Mouse (Mus musculus) midbrain, embryonic 14.5 days (tissue): ENCODE data around the gene Rras2. TPM values are rescaled to one million over a fixed set of nuclear protein-coding genes. Genes with fewer than 3 reads are reported as not detected.

Experiments
- ATAC-seq: fragments of 200-750 bp; cut with Nextera tagmentation; 2 replicates; pipeline ENCODE4 v1.8.0; 2017; ENCODE audit warnings: moderate number of reproducible peaks, moderate library complexity; ENCODE audit not compliant: low FRiP score, low TSS enrichment
- DNase-seq: peaks from one replicate; pipeline ENCODE4 v3.0.0-alpha.2; 2015
- H3K27ac ChIP-seq: fragments of 300-500 bp; sonication (generic); replicated peaks from 2 replicates; pipeline ENCODE4 v1.5.1; 2014; ENCODE audit warnings: mild to moderate bottlenecking, low read depth, low read length, moderate library complexity
- H3K27me3 ChIP-seq: fragments of 300-500 bp; sonication (generic); 2 replicates; pipeline ENCODE4 v1.6.1; 2014; ENCODE audit warnings: low read length, control low read depth, mixed read lengths; ENCODE audit not compliant: control insufficient read depth, insufficient read depth
- H3K36me3 ChIP-seq: fragments of 300-500 bp; sonication (generic); 2 replicates; pipeline ENCODE4 v1.6.1; 2014; ENCODE audit warnings: low read length, control low read depth; ENCODE audit not compliant: control insufficient read depth, insufficient read depth
- H3K4me1 ChIP-seq: fragments of 300-500 bp; sonication (generic); 2 replicates; pipeline ENCODE4 v1.6.1; 2014; ENCODE audit warnings: mild to moderate bottlenecking, antibody characterized with exemption, low read length, control low read depth; ENCODE audit not compliant: control insufficient read depth, insufficient read depth
- H3K4me2 ChIP-seq: fragments of 300-500 bp; sonication (generic); 2 replicates; pipeline ENCODE4 v1.6.1; 2014; ENCODE audit warnings: mild to moderate bottlenecking, low read length, moderate library complexity
- H3K4me3 ChIP-seq: fragments of 300-500 bp; sonication (generic); replicated peaks from 2 replicates; pipeline ENCODE4 v1.5.1; 2014; ENCODE audit warnings: low read depth, low read length
- H3K9ac ChIP-seq: fragments of 300-500 bp; sonication (generic); replicated peaks from 2 replicates; pipeline ENCODE4 v1.6.1; 2014; ENCODE audit warnings: mild to moderate bottlenecking, low read length, moderate library complexity
- H3K9me3 ChIP-seq: fragments of 300-500 bp; sonication (generic); 2 replicates; pipeline ENCODE4 v1.6.1; 2016; ENCODE audit warnings: low read length, control low read depth, mixed read lengths; ENCODE audit not compliant: control insufficient read depth
- WGBS: fragments of 180-500 bp; shearing (Covaris S2); extraction: QIAGEN DNeasy Blood & Tissue Kit; methylation state at CpG from one replicate; pipeline ENCODE4 v1.1.7; 2014; 5-methylcytosine and 5-hydroxymethylcytosine counted together
- polyA plus RNA-seq: library from polyadenylated mRNA; unstranded; fragments of >200 nt; fragmentation: Nextera tagmentation; extraction: Ambion mirVana; gene quantifications from 2 replicates; pipeline ENCODE4 v1.2.1, GENCODE M21; 2014

Rras2 gene
- 18.2 and 23.9 TPM in 2 replicates for polyA plus RNA-seq

DNA sequence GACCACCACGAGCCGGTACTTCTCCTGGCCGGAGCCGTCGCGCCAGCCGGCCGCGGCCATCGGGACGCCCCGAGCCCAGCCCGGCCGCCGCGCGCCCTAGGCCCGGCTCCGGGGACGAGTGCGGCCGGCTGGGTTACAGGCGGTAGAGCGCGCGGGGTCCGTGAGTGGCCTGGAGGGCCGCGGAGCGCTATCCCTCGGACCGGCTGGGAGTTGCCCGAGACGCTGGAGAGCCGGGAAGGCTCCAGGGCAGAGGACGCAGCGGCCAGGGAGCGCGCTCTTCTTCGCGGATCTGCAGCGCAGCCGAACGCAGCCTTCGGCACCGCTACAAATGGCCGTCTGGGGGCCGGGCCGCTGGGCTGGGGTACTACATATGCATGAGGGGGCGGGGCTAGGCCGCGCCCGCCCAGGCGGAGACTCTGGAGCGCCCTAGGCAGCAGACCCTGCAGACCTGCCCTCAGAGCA is at the start of gene Rras2:
Gene Rras2, minus strand, starts transcription at position 338 of the 462 bp plus-strand sequence.
- peak; percentile 99 for ATAC-seq
- WGBS: under 1% methylated on average over 55 of the region's 55 CpGs
- no peaks in the 10 kb centered on the region for H3K27me3 ChIP-seq

DNA sequence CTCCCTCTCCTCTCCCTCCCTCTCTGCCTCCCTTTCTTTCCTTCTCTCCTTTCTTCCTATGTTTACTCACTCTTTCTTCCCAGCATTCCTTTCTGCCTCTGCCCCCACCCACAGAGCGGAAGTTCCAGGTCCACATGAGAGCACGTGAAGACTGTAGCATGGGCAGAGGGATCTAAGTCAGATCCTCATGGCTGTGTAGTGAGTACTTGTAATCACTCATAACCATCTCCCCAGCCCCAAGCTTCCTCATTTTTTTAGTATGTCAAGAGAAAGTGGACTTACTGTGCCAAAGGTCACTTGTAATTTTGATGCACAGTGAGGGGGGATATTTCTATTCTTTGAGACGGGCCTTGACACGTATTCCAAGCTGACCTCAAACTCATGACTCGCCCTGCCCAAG is 45.4 kb upstream of the Rras2 start:
- no peaks in the 10 kb centered on the region for H3K9me3 ChIP-seq
- no peaks in the 10 kb centered on the region for H3K4me1 ChIP-seq
- no peak overlapping the region for H3K9ac ChIP-seq
- DNase-seq: no peak
- 91% methylated on average over 5 of the region's 5 CpGs for WGBS
- H3K4me2 ChIP-seq: no peak overlapping the region
- H3K27ac ChIP-seq: no peak overlapping the region
- ATAC-seq: no peak
- no peaks in the 10 kb centered on the region for H3K36me3 ChIP-seq
- H3K27me3 ChIP-seq: no peaks in the 10 kb centered on the region
- no peak overlapping the region for H3K4me3 ChIP-seq

More for the DNA sequence above, at the start of gene Rras2:
- peak; percentile 95 for DNase-seq
- peak within 1 kb of the TSS; percentile 77 for H3K4me2 ChIP-seq
- peak within 1 kb of the TSS; percentile 87 for H3K27ac ChIP-seq
- H3K36me3 ChIP-seq: no peaks in the 10 kb centered on the region
- H3K9me3 ChIP-seq: no peaks in the 10 kb centered on the region
- peak within 1 kb of the TSS; percentile 82 for H3K9ac ChIP-seq
- peak within 1 kb of the TSS; percentile 80 for H3K4me3 ChIP-seq
- H3K4me1 ChIP-seq: peaks cover 7% of the 10 kb centered on the region

DNA sequence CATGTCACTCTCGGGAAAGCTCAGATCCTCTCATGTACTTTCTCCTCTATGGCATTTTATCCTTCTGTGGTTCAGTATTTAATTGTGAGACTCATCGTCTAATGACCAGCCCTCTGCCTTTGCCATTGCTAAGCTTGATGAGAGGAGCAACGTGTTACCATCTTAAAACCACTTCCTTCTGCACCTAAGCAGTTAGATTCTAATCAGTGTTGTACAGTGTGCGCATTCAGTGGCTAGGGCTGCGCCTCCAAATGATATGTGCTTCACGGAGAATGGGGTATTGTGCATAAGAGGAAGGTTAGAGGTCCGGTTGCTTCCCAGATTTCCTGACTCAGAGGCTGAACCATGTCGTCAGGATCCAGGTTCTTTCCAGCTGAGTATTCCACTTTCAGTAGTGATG is 43.5 kb upstream of the Rras2 start:
- Histone ChIP-seq H3K4me2 (no peak overlapping the region), H3K9me3 (no peaks in the 10 kb centered on the region), H3K4me3 (no peak overlapping the region), H3K4me1 (no peaks in the 10 kb centered on the region), H3K9ac (no peak overlapping the region), H3K36me3 (no peaks in the 10 kb centered on the region), H3K27ac (no peak overlapping the region), H3K27me3 (no peaks in the 10 kb centered on the region)
- 84% methylated on average over 8 of the region's 8 CpGs for WGBS
- DNase-seq (no peak), ATAC-seq (no peak)

DNA sequence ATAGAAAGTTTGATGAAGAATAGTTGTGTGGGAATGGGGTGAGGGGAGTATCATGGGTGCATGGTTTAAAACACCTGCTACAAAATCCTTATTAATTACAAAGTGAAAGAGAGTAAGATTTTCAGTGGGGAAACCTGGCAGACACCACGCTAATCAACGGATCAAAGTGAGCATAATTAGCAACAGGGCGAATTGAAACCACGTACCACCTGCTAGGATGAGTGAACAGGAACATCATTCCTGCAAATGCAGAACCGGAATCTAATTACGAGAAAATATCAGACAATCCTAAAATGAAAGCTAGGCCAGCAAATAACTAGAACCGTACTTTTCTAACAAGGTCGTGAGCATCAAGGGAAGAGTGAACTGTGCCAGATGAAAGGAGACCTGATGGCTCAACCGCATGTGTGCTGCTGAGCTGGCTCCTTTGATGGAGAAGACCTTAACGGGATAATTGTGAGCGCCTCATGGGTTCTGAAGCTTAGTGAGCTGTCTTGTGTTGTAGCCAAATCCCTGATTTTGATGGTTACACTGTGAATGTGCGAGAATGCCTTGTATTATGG is 40.2 kb upstream of the Rras2 start:
- DNase-seq: peak; percentile 35

DNA sequence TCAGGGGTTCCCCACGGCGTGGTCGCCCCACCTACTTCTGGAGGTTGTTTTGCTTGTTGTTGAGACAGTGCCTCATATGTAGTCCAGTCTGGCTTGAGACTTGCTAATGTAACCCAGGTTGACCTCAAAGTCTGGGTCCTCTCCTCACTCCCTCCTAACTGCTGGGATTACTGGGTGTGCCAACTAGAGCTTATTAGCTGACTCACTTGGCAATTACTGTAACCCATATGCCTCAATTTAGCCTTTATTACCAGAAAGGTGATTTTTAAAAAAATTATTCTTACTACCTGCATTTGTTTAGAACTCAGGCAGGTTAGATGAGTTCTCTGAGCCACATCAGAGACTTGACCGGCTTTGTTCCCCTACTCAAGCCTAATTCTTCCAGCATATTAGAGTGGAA is 38.8 kb upstream of the Rras2 start:
- ATAC-seq (no peak), DNase-seq (no peak)
- H3K27ac ChIP-seq: no peak overlapping the region
- 95% methylated on average over 4 of the region's 4 CpGs for WGBS
- H3K4me1 ChIP-seq: peaks cover 3% of the 10 kb centered on the region; the same call in 1 of the 2 replicates
- H3K4me3 ChIP-seq: no peak overlapping the region
- no peaks in the 10 kb centered on the region for H3K27me3 ChIP-seq
- no peak overlapping the region for H3K9ac ChIP-seq
- no peaks in the 10 kb centered on the region for H3K9me3 ChIP-seq
- no peaks in the 10 kb centered on the region for H3K36me3 ChIP-seq
- no peak overlapping the region for H3K4me2 ChIP-seq

More for the DNA sequence above, 40.2 kb upstream of the Rras2 start:
- Histone ChIP-seq H3K27ac (no peak overlapping the region), H3K9ac (no peak overlapping the region), H3K4me3 (no peak overlapping the region), H3K4me2 (no peak overlapping the region), H3K27me3 (no peaks in the 10 kb centered on the region), H3K4me1 (no peaks in the 10 kb centered on the region), H3K9me3 (no peaks in the 10 kb centered on the region), H3K36me3 (no peaks in the 10 kb centered on the region)
- no peak for ATAC-seq
- 77% methylated on average over 12 of the region's 12 CpGs for WGBS

DNA sequence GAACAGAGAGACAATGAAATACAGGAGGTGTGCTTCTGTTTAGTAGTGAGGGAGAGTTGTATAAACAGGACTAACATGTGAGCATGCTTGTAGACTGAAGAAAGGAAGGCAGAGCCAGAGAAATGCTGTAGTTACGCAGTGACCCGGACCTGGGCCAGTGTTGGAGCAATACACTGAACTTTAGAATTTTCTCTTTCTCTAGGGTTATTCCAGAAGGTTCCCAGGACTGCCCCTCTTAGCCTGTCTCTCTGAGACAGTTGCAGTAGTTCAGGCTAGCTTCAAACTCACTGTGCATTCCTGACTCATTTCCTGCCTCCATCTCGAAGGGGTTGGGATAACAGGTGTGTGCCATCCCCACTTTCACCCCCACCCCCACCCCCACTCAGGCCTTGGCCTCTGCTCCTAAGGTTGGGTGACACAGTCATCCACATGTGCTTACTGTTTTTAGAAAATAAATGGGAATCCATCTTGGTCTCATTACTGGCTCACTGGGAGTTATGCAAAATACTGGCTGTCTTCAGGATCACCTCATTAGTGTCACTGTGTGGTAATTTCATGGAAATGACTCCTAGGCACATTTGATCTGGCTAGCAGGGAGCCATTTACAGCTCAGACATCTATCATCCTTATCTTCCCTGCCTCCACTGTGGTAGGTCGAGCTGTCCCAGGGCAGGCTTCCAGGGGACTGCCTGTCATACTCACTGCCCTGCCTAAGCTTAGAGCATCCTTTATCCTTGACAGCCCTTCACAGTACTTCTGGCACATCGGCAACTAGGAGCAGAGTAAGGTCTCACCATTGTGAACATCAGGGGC is 37.7 kb upstream of the Rras2 start:
- Histone ChIP-seq H3K4me2 (no peak overlapping the region), H3K9ac (no peak overlapping the region), H3K4me3 (no peak overlapping the region), H3K36me3 (no peaks in the 10 kb centered on the region), H3K27me3 (no peaks in the 10 kb centered on the region), H3K27ac (no peak overlapping the region), H3K9me3 (no peaks in the 10 kb centered on the region), H3K4me1 (peaks cover 4% of the 10 kb centered on the region; the same call in 1 of the 2 replicates)
- DNase-seq (peak; percentile 28), ATAC-seq (peak; percentile 40; the same call in 1 of the 2 replicates)
- 74% methylated on average over 5 of the region's 5 CpGs for WGBS

DNA sequence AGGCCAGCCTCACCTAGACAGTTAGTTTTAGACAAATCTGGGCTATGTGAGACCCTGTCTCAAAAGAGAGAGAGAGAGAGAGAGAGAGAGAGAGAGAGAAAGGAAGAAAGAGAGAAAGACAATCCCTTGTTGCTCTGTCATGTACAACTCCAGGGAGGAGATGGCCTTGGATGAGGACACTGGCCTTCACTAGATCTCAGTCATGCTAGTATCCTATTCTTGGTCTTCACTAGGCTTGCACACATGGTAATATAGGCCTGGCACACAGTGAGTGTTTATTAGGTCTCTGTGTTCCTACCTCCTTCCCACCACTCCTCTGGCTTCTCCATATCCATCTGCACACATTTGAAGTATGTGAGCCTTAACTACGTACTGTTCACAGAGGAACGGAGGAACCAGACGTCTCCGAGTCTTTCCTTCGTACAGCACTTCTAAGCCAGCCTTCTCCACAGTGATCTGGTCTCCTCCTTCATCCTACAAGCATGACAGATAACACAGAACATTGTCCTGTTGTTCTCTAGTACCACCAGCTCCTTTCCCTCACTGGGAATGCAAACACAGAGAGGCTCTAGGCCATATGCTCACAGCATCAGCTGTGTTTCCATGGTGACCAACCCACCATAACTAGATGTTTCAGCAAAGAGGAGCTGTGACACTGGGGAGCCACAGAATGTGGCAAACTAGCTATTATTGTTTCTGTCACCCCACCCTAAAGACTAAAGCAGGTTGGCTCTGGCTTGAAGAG is 33.6 kb upstream of the Rras2 start:
- Histone ChIP-seq H3K4me3 (no peak overlapping the region), H3K4me1 (peaks cover 4% of the 10 kb centered on the region; the same call in 1 of the 2 replicates), H3K4me2 (no peak overlapping the region), H3K27ac (no peak overlapping the region), H3K27me3 (no peaks in the 10 kb centered on the region), H3K36me3 (no peaks in the 10 kb centered on the region), H3K9ac (no peak overlapping the region), H3K9me3 (no peaks in the 10 kb centered on the region)
- peak; percentile 67 for DNase-seq
- ATAC-seq: no peak; the same call in 1 of the 2 replicates
- WGBS: 91% methylated on average over 5 of the region's 5 CpGs

DNA sequence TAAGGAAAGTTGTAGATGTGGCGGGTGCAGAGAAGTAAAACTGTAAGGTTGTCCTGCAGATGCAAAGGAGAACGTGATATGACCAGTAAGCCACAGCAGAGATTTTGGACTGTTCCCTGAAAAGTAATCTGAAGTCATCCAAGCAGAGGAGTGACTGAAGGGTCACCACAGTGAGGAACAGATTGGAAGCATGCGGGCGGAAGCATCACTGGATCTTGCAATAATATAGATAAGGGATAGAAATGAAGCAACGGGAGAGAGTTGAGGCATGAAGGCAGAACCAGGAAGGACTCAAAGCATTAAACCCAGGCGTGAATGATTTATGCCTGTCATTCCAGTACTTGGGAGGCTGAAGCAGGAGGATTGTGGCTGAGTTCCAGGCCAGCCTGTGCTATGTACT is 32.0 kb upstream of the Rras2 start:
- no peak for ATAC-seq
- H3K27me3 ChIP-seq: no peaks in the 10 kb centered on the region
- H3K36me3 ChIP-seq: no peaks in the 10 kb centered on the region
- H3K9me3 ChIP-seq: no peaks in the 10 kb centered on the region
- no peak for DNase-seq
- H3K4me3 ChIP-seq: no peak overlapping the region
- no peak overlapping the region for H3K9ac ChIP-seq
- H3K4me2 ChIP-seq: no peak overlapping the region
- WGBS: 96% methylated on average over 6 of the region's 6 CpGs
- H3K4me1 ChIP-seq: peaks cover 4% of the 10 kb centered on the region; the same call in 1 of the 2 replicates
- H3K27ac ChIP-seq: no peak overlapping the region
